Mouse (Mus musculus) CH12.LX (cell line): ENCODE data around the gene Epha3.

Source experiments
- CTCF ChIP-seq, 2 experiments: IDR thresholded peaks in 1 of 2; conservative IDR thresholded peaks in 1 of 2; 2 replicates each; pipeline ENCODE4 v1.5.1; 2011 to 2012; ENCODE audit warnings: low read depth in 2 of 2, low read length in 2 of 2, improper control_type of control experiment in 1 of 2, inconsistent platforms in 1 of 2, mild to moderate bottlenecking in 1 of 2, moderate library complexity in 1 of 2
- EP300 ChIP-seq: IDR thresholded peaks from 2 replicates; pipeline ENCODE4 v1.6.1; 2011; ENCODE audit warnings: low read length, improper control_type of control experiment
- RCOR1 ChIP-seq: conservative IDR thresholded peaks from 2 replicates; pipeline ENCODE4 v1.6.1; 2012; ENCODE audit warnings: low read depth, mild to moderate bottlenecking, inconsistent platforms, low read length, improper control_type of control experiment
- USF1 ChIP-seq: IDR thresholded peaks from 2 replicates; pipeline ENCODE4 v1.6.1; 2014; ENCODE audit warnings: low read depth, mild to moderate bottlenecking, inconsistent platforms, low read length, improper control_type of control experiment

- no peak for TF ChIP-seq CTCF (conservative IDR thresholded peaks at IDR 0.05 in 1 of 2, IDR thresholded peaks at IDR 0.05 in 1 of 2; ENCODE audit: low read depth in 2 of 2, low read length in 2 of 2)
- TF ChIP-seq USF1, result no peak
- no peak for TF ChIP-seq EP300
- no peak for TF ChIP-seq RCOR1
Measured at GRCm38 (mm10) chr16:63772566-63772965, 91.4 kb downstream of the Epha3 start.
